Mouse (Mus musculus) central nervous system, embryonic 14 days (tissue): Measurements from ENCODE around the gene Gm21294. TPM values are rescaled to one million over a fixed set of nuclear protein-coding genes. Genes with fewer than 3 reads are reported as not detected.

ENCODE experiments used
- polyA plus RNA-seq: library from polyadenylated mRNA; depleted of rRNA; stranded (reverse); fragments of >200 nt; gene quantifications from 2 replicates; pipeline ENCODE4 v1.2.3, GENCODE M21; 2012; rRNA removed

Gene Gm21294
- not detected in 2 replicates for polyA plus RNA-seq

DNA sequence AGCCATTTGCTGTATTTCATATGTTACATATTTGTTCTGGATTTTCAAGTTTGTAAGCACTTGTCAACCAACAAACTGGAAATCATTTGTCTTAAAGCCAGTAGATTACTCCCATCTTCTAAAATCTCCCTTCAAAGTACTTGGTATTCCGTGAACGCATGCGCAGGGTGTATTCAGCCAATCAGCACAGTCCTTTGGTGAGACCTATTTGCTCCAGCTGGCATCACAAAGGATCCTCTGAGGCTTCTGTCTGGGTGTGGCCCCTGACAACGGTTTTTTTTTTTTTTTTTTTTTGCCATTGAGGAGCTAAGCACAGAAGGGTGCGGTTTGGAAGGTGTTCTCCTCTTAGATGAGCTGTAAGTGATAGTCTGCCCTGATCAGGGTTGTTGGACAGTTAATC lies at the start of gene Gm21294:
Gene Gm21294 (plus strand): TSS at position 301 of the 400 bp plus-strand sequence.

